In the genomic region with DNA sequence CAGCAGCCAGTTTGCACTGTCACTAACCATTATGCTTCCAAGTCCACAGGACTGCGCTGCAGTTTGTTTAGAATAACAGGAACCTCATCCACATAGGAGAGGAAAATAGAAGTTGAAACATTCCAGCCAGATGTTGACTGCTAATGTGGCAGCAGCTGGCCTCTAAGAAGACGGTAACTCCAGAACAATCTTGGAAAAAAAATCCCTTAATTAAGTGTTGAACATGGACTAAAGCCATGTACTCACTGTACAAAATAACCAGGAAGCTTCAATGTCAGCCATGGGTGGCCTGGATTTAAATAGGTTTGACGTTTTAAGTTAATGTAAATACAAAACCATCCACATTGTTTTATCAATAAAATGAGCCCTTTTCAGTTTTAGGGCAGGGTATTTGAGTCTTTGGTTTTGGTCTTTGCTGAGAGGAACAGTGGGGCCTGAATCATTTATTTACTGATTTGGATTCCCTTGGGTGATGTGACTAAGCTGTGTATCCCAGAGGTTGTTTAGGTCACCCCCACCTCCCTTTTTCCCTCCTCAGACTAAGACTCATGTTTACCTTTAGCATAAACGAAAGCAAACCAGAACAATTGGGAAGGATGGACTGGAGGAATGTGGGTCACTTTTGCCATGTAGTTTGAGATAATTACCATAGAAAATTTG, we compare ENCODE assay signal across 28 mouse cellular contexts.
"Had no signal": no experiment of that assay in that cellular context is flagged by ENCODE, and none has a peak within 500 bp of the region (broad histone marks: within the 10 kb centered on the region; RNA-seq: fewer than 3 reads in every experiment).

No protein-coding gene starts in this region.

- H3K9me3 ChIP-seq: embryonic facial prominence, embryonic 10.5 days; embryonic facial prominence, embryonic 12.5 days; embryonic facial prominence, embryonic 13.5 days; embryonic facial prominence, embryonic 15.5 days; forebrain, embryonic 10.5 days; forebrain, embryonic 12.5 days; forebrain, embryonic 13.5 days; forebrain, embryonic 15.5 days had no signal

- H3K4me2 ChIP-seq: embryonic facial prominence, embryonic 12.5 days; embryonic facial prominence, embryonic 13.5 days; embryonic facial prominence, embryonic 15.5 days; forebrain, embryonic 12.5 days; forebrain, embryonic 13.5 days; forebrain, embryonic 15.5 days had no signal

- H3K27me3 ChIP-seq: embryonic facial prominence, embryonic 12.5 days; embryonic facial prominence, embryonic 13.5 days; embryonic facial prominence, embryonic 15.5 days; forebrain, embryonic 12.5 days; forebrain, embryonic 13.5 days; forebrain, embryonic 15.5 days had no signal

- H3K36me3 ChIP-seq: forebrain, embryonic 10.5 days; forebrain, embryonic 12.5 days; forebrain, embryonic 15.5 days had no signal

- ATAC-seq: forebrain, embryonic 13.5 days; forebrain, embryonic 14.5 days; forebrain, embryonic 15.5 days; forebrain, embryonic 16.5 days; forebrain, postnatal 0 days had no signal

- DNase-seq: cerebellum, adult 18-20 months; cerebellum, adult 2 months; cerebellum, adult 8-10 months; cerebellum, adult 9-10 months; cerebellum, adult 9-11 months; cerebellum, postnatal 10 days; cerebellum, postnatal 14 days; cerebellum, postnatal 25 days; cerebellum, postnatal 36 days; embryo, embryonic 11 days; forebrain, postnatal 0 days; gastrocnemius, adult 2 months; gastrocnemius, postnatal 10 days; gastrocnemius, postnatal 14 days; gastrocnemius, postnatal 25 days; gastrocnemius, postnatal 36 days; heart, adult 11 months had no signal

- H3K9ac ChIP-seq: embryonic facial prominence, embryonic 12.5 days; embryonic facial prominence, embryonic 13.5 days; embryonic facial prominence, embryonic 15.5 days; forebrain, embryonic 12.5 days; forebrain, embryonic 13.5 days; forebrain, embryonic 15.5 days; forebrain, postnatal 0 days had no signal

- H3K27ac ChIP-seq: embryonic facial prominence, embryonic 10.5 days; embryonic facial prominence, embryonic 12.5 days; embryonic facial prominence, embryonic 13.5 days; embryonic facial prominence, embryonic 15.5 days; forebrain, embryonic 10.5 days; forebrain, embryonic 12.5 days; forebrain, embryonic 13.5 days; forebrain, embryonic 15.5 days; gastrocnemius, adult 2 months had no signal

- H3K4me1 ChIP-seq: embryonic facial prominence, embryonic 10.5 days; embryonic facial prominence, embryonic 12.5 days; embryonic facial prominence, embryonic 13.5 days; embryonic facial prominence, embryonic 15.5 days; forebrain, embryonic 10.5 days; forebrain, embryonic 12.5 days; forebrain, embryonic 15.5 days had no signal

- H3K4me3 ChIP-seq: embryonic facial prominence, embryonic 10.5 days; embryonic facial prominence, embryonic 12.5 days; embryonic facial prominence, embryonic 13.5 days; embryonic facial prominence, embryonic 15.5 days; erythroblast, embryonic 14.5 days; forebrain, embryonic 10.5 days; forebrain, embryonic 12.5 days; forebrain, embryonic 13.5 days; forebrain, embryonic 15.5 days; gastrocnemius, adult 2 months had no signal
